Mouse (Mus musculus): Measurements from ENCODE around the gene Hist1h3b. TPM values are rescaled to one million over a fixed set of nuclear protein-coding genes. Genes with fewer than 3 reads are reported as not detected.
A peak's percentile ranks its signal among the peaks of the same experiment; 100 is the strongest.
"Not testable (repeated sequence)": the region's sequence is repeated elsewhere in the genome, so short reads cannot be mapped to it uniquely, and the experiment has no call there.

Gene Hist1h3b
- total and polyA plus RNA-seq, 2 experiments from 2014 or later: 0.51 to 290 TPM

DNA sequence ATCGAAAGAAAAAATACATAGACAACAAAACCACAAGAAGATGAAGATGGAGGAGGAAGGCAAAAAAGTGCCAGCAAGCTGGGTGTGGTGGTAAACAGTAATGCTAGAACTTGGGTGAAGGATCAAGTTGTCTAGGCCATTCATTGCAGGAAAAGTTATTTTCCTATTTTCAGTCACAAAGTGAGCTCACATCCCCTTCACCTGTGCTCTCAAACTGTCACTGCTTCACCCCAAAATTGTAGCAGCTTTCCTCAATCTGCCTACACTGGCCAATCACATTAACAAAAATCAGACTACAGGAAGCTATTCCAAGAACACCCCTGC, 7.8 kb downstream of the Hist1h3b start:
- no peak overlapping the region for H3K9ac ChIP-seq (replicated peaks; ENCODE audit: low read length, poor library complexity, severe bottlenecking)
- no peaks in the 10 kb centered on the region for H3K27me3 ChIP-seq (ENCODE audit: insufficient read depth, low read length)
- no peak for TF ChIP-seq CTCF (IDR thresholded peaks at IDR 0.05)
- 59% methylated on average over 1 of the region's 1 CpGs for WGBS
- DNase-seq (ENCODE audit: low spot score) (no peak), ATAC-seq (ENCODE audit: low FRiP score) (no peak)
- H3K36me3 ChIP-seq (ENCODE audit: insufficient read depth, low read length): no peaks in the 10 kb centered on the region
- H3K4me3 ChIP-seq (ENCODE audit: low read depth, low read length): no peak overlapping the region
- H3K9me3 ChIP-seq (ENCODE audit: low read length): no peaks in the 10 kb centered on the region
- H3K27ac ChIP-seq (ENCODE audit: low read depth, low read length): no peak overlapping the region
- peaks cover 8% of the 10 kb centered on the region; the same call in 1 of the 2 replicates for H3K4me1 ChIP-seq (ENCODE audit: insufficient read depth, low read length)
- peak overlapping the region; percentile 82 for H3K4me2 ChIP-seq (ENCODE audit: low read depth, low read length, poor library complexity, severe bottlenecking)

- peak; percentile 52 for ATAC-seq (ENCODE audit: low FRiP score)
- peak overlapping the region; percentile 58 for H3K4me3 ChIP-seq (ENCODE audit: low read depth, low read length)
- peak; percentile 54 for TF ChIP-seq CTCF (IDR thresholded peaks at IDR 0.05)
- peak overlapping the region; percentile 75 for H3K27ac ChIP-seq (ENCODE audit: low read depth, low read length)
- H3K4me1 ChIP-seq (ENCODE audit: insufficient read depth, low read length): peaks cover 8% of the 10 kb centered on the region; the same call in 1 of the 2 replicates
- H3K4me2 ChIP-seq (ENCODE audit: low read depth, low read length, poor library complexity, severe bottlenecking): peak overlapping the region; percentile 82
- H3K36me3 ChIP-seq (ENCODE audit: insufficient read depth, low read length): no peaks in the 10 kb centered on the region
- H3K9ac ChIP-seq (replicated peaks; ENCODE audit: low read length, poor library complexity, severe bottlenecking): peak overlapping the region; percentile 52; the same call in 1 of the 2 replicates
- no peaks in the 10 kb centered on the region for H3K27me3 ChIP-seq (ENCODE audit: insufficient read depth, low read length)
- 2% methylated on average over 20 of the region's 27 CpGs for WGBS
- no peaks in the 10 kb centered on the region for H3K9me3 ChIP-seq (ENCODE audit: low read length)
- peak; percentile 53 for DNase-seq (ENCODE audit: low spot score)
Measured at GRCm38 (mm10) chr13:23760240-23760971, 8.3 kb downstream of the Hist1h3b start.

DNA sequence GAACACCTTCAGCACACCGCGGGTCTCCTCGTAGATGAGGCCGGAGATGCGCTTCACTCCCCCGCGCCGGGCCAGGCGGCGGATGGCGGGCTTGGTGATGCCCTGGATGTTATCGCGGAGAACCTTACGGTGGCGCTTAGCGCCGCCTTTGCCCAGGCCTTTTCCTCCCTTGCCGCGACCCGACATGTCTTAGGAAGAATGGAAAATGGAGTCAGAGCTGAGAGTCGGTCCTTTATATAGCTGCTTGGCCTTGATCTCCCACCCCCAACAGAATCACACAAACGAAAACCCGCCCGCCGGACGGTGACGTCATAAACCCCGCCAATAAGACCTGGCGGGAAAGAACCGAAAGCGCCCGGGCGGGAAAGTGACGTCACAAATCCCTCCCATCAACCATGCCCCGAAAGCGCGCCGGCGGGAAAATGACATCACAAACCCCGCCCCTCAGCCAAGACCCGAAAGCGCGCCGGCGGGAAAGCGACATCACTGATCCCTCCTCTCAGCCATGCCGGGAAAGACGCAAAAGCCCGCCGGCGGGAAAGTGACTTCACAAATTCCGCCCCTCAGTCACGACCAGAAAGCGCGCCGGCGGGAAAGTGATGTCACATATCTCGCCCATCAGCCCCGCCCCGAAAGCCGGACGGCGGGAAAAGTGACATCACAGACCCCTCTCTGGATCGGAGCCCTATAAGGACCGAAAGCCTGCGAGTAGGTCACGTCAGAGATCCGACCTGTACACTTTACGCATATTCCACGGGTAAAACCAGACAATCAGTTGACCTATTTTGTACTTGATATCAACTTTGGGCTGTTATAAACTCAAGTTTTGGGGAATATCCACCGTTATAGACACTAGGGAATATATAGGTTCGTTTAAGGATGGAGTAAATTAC, 9.2 kb downstream of the Hist1h3b start, which contains the start of gene Hist1h4a:
Hist1h4a (minus strand) TSS at position 259 of the 893 bp plus-strand sequence.
- H3K4me3 ChIP-seq (ENCODE audit: low read depth, low read length): peak within 1 kb of the TSS; percentile 58
- peaks cover 8% of the 10 kb centered on the region; the same call in 1 of the 2 replicates for H3K4me1 ChIP-seq (ENCODE audit: insufficient read depth, low read length)
- H3K27me3 ChIP-seq (ENCODE audit: insufficient read depth, low read length): no peaks in the 10 kb centered on the region
- peak within 1 kb of the TSS; percentile 52; the same call in 1 of the 2 replicates for H3K9ac ChIP-seq (replicated peaks; ENCODE audit: low read length, poor library complexity, severe bottlenecking)
- TF ChIP-seq CTCF (IDR thresholded peaks at IDR 0.05): peak; percentile 18
- DNase-seq (ENCODE audit: low spot score) (peak; percentile 99), ATAC-seq (ENCODE audit: low FRiP score) (peak; percentile 84)
- no peaks in the 10 kb centered on the region for H3K9me3 ChIP-seq (ENCODE audit: low read length)
- peak within 1 kb of the TSS; percentile 75 for H3K27ac ChIP-seq (ENCODE audit: low read depth, low read length)
- no peaks in the 10 kb centered on the region for H3K36me3 ChIP-seq (ENCODE audit: insufficient read depth, low read length)
- H3K4me2 ChIP-seq (ENCODE audit: low read depth, low read length, poor library complexity, severe bottlenecking): peak within 1 kb of the TSS; percentile 82
- under 1% methylated on average over 61 of the region's 72 CpGs for WGBS

DNA sequence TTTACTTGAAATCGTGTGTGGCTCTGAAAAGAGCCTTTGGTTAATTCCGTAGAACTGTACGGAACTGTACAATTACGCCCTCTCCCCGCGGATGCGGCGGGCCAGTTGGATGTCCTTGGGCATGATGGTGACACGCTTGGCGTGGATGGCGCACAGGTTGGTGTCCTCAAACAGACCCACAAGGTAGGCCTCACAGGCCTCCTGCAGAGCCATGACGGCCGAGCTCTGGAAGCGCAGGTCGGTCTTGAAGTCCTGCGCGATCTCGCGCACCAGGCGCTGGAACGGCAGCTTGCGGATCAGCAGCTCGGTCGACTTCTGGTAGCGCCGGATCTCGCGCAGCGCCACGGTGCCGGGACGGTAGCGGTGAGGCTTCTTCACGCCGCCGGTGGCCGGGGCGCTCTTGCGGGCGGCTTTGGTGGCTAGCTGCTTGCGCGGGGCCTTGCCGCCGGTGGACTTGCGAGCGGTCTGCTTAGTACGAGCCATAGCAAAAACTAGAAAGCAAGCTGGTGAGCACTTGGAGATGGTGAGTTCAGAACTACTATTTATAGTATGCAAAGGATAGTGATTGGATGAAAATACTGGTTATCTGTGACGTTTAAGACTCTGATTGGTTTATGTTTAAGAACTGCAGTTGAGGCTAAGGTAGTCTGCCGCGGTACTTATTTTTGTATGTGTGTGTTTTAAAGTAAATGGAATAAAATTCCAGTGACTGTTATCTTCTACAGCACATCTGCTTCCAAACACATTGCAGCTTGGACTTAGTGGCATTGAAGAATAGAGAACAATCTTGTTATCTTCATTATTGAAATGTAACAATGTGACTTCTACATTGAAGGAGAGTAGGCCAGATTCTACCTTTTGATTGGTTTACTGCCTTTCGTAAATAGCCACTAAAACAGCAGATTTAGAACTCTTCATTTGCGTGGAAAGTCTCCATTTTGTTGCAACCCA, 10.1 kb downstream of the Hist1h3b start, which contains the start of gene Hist1h3a:
Hist1h3a (minus strand) TSS at position 516 of the 951 bp plus-strand sequence.
- not testable (repeated sequence) for H3K9me3 ChIP-seq (ENCODE audit: low read length); H3K4me1 ChIP-seq (ENCODE audit: insufficient read depth, low read length); H3K27me3 ChIP-seq (ENCODE audit: insufficient read depth, low read length); H3K36me3 ChIP-seq (ENCODE audit: insufficient read depth, low read length)
- ATAC-seq (ENCODE audit: low FRiP score) (peak; percentile 70), DNase-seq (ENCODE audit: low spot score) (peak; percentile 93)
- peak within 1 kb of the TSS; percentile 75 for H3K27ac ChIP-seq (ENCODE audit: low read depth, low read length)
- H3K4me2 ChIP-seq (ENCODE audit: low read depth, low read length, poor library complexity, severe bottlenecking): peak within 1 kb of the TSS; percentile 82
- WGBS: under 1% methylated on average over 25 of the region's 52 CpGs
- peak within 1 kb of the TSS; percentile 58 for H3K4me3 ChIP-seq (ENCODE audit: low read depth, low read length)
- peak within 1 kb of the TSS; percentile 25; the same call in 1 of the 2 replicates for H3K9ac ChIP-seq (replicated peaks; ENCODE audit: low read length, poor library complexity, severe bottlenecking)

DNA sequence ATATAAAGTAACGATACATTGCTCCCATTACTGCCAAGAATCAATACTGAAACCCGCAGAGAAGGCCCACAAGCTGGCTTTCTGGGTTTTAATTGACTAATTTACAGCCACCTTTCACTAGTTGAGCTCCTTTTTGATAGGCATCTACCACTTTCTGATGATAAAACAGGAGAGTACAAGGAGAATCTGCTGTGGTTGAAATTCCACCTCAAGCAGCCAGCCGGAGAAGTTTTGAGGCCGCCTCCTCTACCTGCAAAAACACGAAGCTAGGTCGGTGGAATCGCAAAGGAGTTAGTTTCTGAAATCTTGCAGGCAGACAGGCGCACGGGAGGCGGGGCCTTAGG, 11.1 kb downstream of the Hist1h3b start:
- TF ChIP-seq CTCF (IDR thresholded peaks at IDR 0.05): no peak
- 0 out of 2 replicates have a peak, but pooled peaks cover 4% of the 10 kb centered on the region for H3K4me1 ChIP-seq (ENCODE audit: insufficient read depth, low read length)
- H3K27ac ChIP-seq (ENCODE audit: low read depth, low read length): peak overlapping the region; percentile 67
- ATAC-seq (ENCODE audit: low FRiP score) (no peak), DNase-seq (ENCODE audit: low spot score) (no peak)
- peak overlapping the region; percentile 82 for H3K4me2 ChIP-seq (ENCODE audit: low read depth, low read length, poor library complexity, severe bottlenecking)
- 1% methylated on average over 10 of the region's 10 CpGs for WGBS
- no peaks in the 10 kb centered on the region for H3K36me3 ChIP-seq (ENCODE audit: insufficient read depth, low read length)
- peak overlapping the region; percentile 25; the same call in 1 of the 2 replicates for H3K9ac ChIP-seq (replicated peaks; ENCODE audit: low read length, poor library complexity, severe bottlenecking)
- H3K9me3 ChIP-seq (ENCODE audit: low read length): no peaks in the 10 kb centered on the region
- H3K27me3 ChIP-seq (ENCODE audit: insufficient read depth, low read length): no peaks in the 10 kb centered on the region
- peak overlapping the region; percentile 58 for H3K4me3 ChIP-seq (ENCODE audit: low read depth, low read length)

All from midbrain, postnatal 0 days (tissue).